Mouse (Mus musculus): ENCODE data around the gene Mrpl14.
A peak's percentile ranks its signal among the peaks of the same experiment; 100 is the strongest.

Mrpl14 gene

GRCm38 (mm10) chr17:45689120-45689519, 3.0 kb downstream of the Mrpl14 start:
- no peak for DNase-seq

GRCm38 (mm10) chr17:45690044-45690443, 3.9 kb downstream of the Mrpl14 start:
- no peak for DNase-seq

- no peak for DNase-seq
Observed at GRCm38 (mm10) chr17:45692159-45692558, 6.0 kb downstream of the Mrpl14 start.

GRCm38 (mm10) chr17:45693812-45694565, 7.9 kb downstream of the Mrpl14 start:
- DNase-seq: no peak

GRCm38 (mm10) chr17:45695227-45696120, 9.4 kb downstream of the Mrpl14 start:
- DNase-seq: no peak

GRCm38 (mm10) chr17:45696981-45697380, 10.9 kb downstream of the Mrpl14 start:
- DNase-seq: no peak

GRCm38 (mm10) chr17:45698368-45698767, 12.2 kb downstream of the Mrpl14 start:
- DNase-seq: no peak

- DNase-seq: no peak
Observed at GRCm38 (mm10) chr17:45699039-45699740, 13.1 kb downstream of the Mrpl14 start.

- DNase-seq: peak; percentile 48
Observed at GRCm38 (mm10) chr17:45700496-45701235, 14.5 kb downstream of the Mrpl14 start.

- no peak for DNase-seq
Observed at GRCm38 (mm10) chr17:45701236-45701591, 15.1 kb downstream of the Mrpl14 start.

- peak; percentile 52 for DNase-seq
Observed at GRCm38 (mm10) chr17:45702254-45702653, 16.1 kb downstream of the Mrpl14 start.

- no peak for DNase-seq
Observed at GRCm38 (mm10) chr17:45703187-45703586, 17.1 kb downstream of the Mrpl14 start.

GRCm38 (mm10) chr17:45706796-45707195, 20.7 kb downstream of the Mrpl14 start:
- no peak for DNase-seq

- DNase-seq: no peak
Observed at GRCm38 (mm10) chr17:45707376-45707775, 21.3 kb downstream of the Mrpl14 start.

- DNase-seq: no peak
Observed at GRCm38 (mm10) chr17:45708179-45708578, 22.1 kb downstream of the Mrpl14 start.

- no peak for DNase-seq
Observed at GRCm38 (mm10) chr17:45709829-45710228, 23.7 kb downstream of the Mrpl14 start.

- DNase-seq: no peak
Observed at GRCm38 (mm10) chr17:45710407-45710806, 24.3 kb downstream of the Mrpl14 start.

- no peak for DNase-seq
Observed at GRCm38 (mm10) chr17:45711525-45711924, 25.4 kb downstream of the Mrpl14 start.

GRCm38 (mm10) chr17:45718323-45718722, 32.2 kb downstream of the Mrpl14 start:
- DNase-seq: peak; percentile 80

- peak; percentile 89 for DNase-seq
Observed at GRCm38 (mm10) chr17:45723732-45724573, 37.8 kb downstream of the Mrpl14 start.

- DNase-seq: no peak
Observed at GRCm38 (mm10) chr17:45724574-45724921, 38.4 kb downstream of the Mrpl14 start.

- DNase-seq: no peak
Observed at GRCm38 (mm10) chr17:45726249-45726648, 40.1 kb downstream of the Mrpl14 start.
